Mouse (Mus musculus) left cerebral cortex, adult 2 months (tissue): Measurements from ENCODE around the gene Cirbp. TPM values are rescaled to one million over a fixed set of nuclear protein-coding genes. Genes with fewer than 3 reads are reported as not detected.

Experiments used
- DNase-seq, 2 experiments: peaks; one replicate each; pipeline ENCODE4 v3.0.0; 2021 to 2022; ENCODE audit warnings: low spot score in 2 of 2, mixed read lengths in 1 of 2; ENCODE audit errors: extremely low spot score in 1 of 2
- H3K27ac ChIP-seq: fragments of 200-600 bp; 2 replicates; pipeline ENCODE4 v1.8.1; 2022
- H3K4me3 ChIP-seq: fragments of 200-600 bp; 2 replicates; pipeline ENCODE4 v1.8.1; 2022
- CTCF ChIP-seq: fragments of 200-600 bp; IDR thresholded peaks from 2 replicates; pipeline ENCODE4 v1.8.1; 2022; ENCODE audit warnings: antibody characterized with exemption, mild to moderate bottlenecking, moderate library complexity
- intact Hi-C: fragments of 180-260 bp; cut with DNase I; formaldehyde crosslinking; loops from one replicate; pipeline ENCODE4 v1.15.1; 2025
- long read RNA-seq, 2 experiments: library from polyadenylated mRNA; stranded (forward); transcript quantifications; one replicate each; pipeline ENCODE4 v2.0.0; 2021; ENCODE audit warnings: borderline mapping rate in 2 of 2
- total RNA-seq, 2 experiments: library from RNA; stranded (reverse); gene quantifications; 2 replicates each; pipeline ENCODE4 v1.2.3; 2021

Gene Cirbp
- total RNA-seq, result 10 to 100 TPM; 75.8 to 93.0 TPM
- long read RNA-seq, experiment 1, transcript Cirbp-202 (7 exons, 1,321 nt), result major isoform, 45 of 80 reads
- long read RNA-seq, experiment 1, transcript Cirbp-204 (6 exons, 912 nt), result minor isoform, 5 of 80 reads
- long read RNA-seq, experiment 1, partial matches to known transcripts, result 4 of 80 reads
- long read RNA-seq, experiment 1, other reads (novel, unspliced or antisense), result 21 of 80 reads
- long read RNA-seq, experiment 2, transcript Cirbp-202 (7 exons, 1,321 nt), result major isoform, 30 of 46 reads
- long read RNA-seq, experiment 2, partial matches to known transcripts, result 2 of 46 reads
- long read RNA-seq, experiment 2, other reads (novel, unspliced or antisense), result 10 of 46 reads

- no peak for TF ChIP-seq CTCF
- Histone ChIP-seq H3K27ac (peak within 1 kb of the TSS; percentile 87), H3K4me3 (peak within 1 kb of the TSS; percentile 43)
- intact Hi-C loops, result loop anchor here (1.0 kb wide), 1 partner anchor 16 kb away; no protein-coding TSS in a partner anchor
- DNase-seq, result peak; percentile 70 to 71
Observed at GRCm38 (mm10) chr10:80165392-80166128, at the start of gene Cirbp. Gene Cirbp (plus strand): TSS chr10:80165985.

GRCm38 (mm10) chr10:80116563-80116926 lies 49.2 kb upstream of the Cirbp start:
- no peak for TF ChIP-seq CTCF
- Histone ChIP-seq H3K27ac (peak overlapping the region; percentile 90), H3K4me3 (peak overlapping the region; percentile 94)
- DNase-seq, result no peak
- intact Hi-C loops, result no loop called here

GRCm38 (mm10) chr10:80116927-80117691 lies 48.7 kb upstream of the Cirbp start:
- Histone ChIP-seq H3K4me3 (peak overlapping the region; percentile 94), H3K27ac (peak overlapping the region; percentile 90)
- TF ChIP-seq CTCF, result no peak; the same call in 1 of the 2 replicates
- intact Hi-C loops, result loop anchor here (1.0 kb wide), 1 partner anchor 22 kb away; no protein-coding TSS in a partner anchor
- no peak for DNase-seq

GRCm38 (mm10) chr10:80117736-80118135 lies 48.0 kb upstream of the Cirbp start:
- no peak for TF ChIP-seq CTCF
- Histone ChIP-seq H3K27ac (peak overlapping the region; percentile 21), H3K4me3 (peak overlapping the region; percentile 94)
- no peak for DNase-seq
- intact Hi-C loops, result loop anchor here (1.0 kb wide), 1 partner anchor 22 kb away; no protein-coding TSS in a partner anchor

GRCm38 (mm10) chr10:80118552-80118951 lies 47.2 kb upstream of the Cirbp start:
- intact Hi-C loops, result no loop called here
- Histone ChIP-seq H3K27ac (no peak overlapping the region), H3K4me3 (no peak overlapping the region)
- no peak for DNase-seq
- no peak for TF ChIP-seq CTCF

- no peak overlapping the region for H3K4me3 ChIP-seq
- H3K27ac ChIP-seq, result no peak overlapping the region
- intact Hi-C loops, result no loop called here
- no peak for TF ChIP-seq CTCF
- DNase-seq, result no peak
Observed at GRCm38 (mm10) chr10:80120146-80120545, 45.6 kb upstream of the Cirbp start.

GRCm38 (mm10) chr10:80121639-80122038 lies 44.1 kb upstream of the Cirbp start:
- no peak for TF ChIP-seq CTCF
- H3K4me3 ChIP-seq, result no peak overlapping the region
- no peak for DNase-seq
- intact Hi-C loops, result no loop called here
- H3K27ac ChIP-seq, result no peak overlapping the region

GRCm38 (mm10) chr10:80123932-80124562 lies 41.7 kb upstream of the Cirbp start:
- Histone ChIP-seq H3K4me3 (no peak overlapping the region), H3K27ac (no peak overlapping the region)
- no peak for DNase-seq
- intact Hi-C loops, result no loop called here
- TF ChIP-seq CTCF, result no peak

- Histone ChIP-seq H3K4me3 (no peak overlapping the region), H3K27ac (no peak overlapping the region; the same call in 1 of the 2 replicates)
- intact Hi-C loops, result no loop called here
- TF ChIP-seq CTCF, result no peak
- DNase-seq, result no peak
Observed at GRCm38 (mm10) chr10:80127920-80128319, 37.9 kb upstream of the Cirbp start.

GRCm38 (mm10) chr10:80129846-80130245 lies 35.9 kb upstream of the Cirbp start:
- TF ChIP-seq CTCF, result no peak
- no peak overlapping the region for H3K4me3 ChIP-seq
- peak in 1 of 2 experiments; percentile 45 for DNase-seq
- H3K27ac ChIP-seq, result no peak overlapping the region; the same call in 1 of the 2 replicates
- intact Hi-C loops, result no loop called here

GRCm38 (mm10) chr10:80130403-80131031 lies 35.3 kb upstream of the Cirbp start:
- intact Hi-C loops, result no loop called here
- Histone ChIP-seq H3K4me3 (no peak overlapping the region), H3K27ac (no peak overlapping the region)
- no peak for DNase-seq
- no peak for TF ChIP-seq CTCF
